Mouse (Mus musculus) thymus, postnatal 14 days (tissue): ENCODE results near the gene Scarb1.

Source experiments
- DNase-seq: peaks from one replicate; pipeline ENCODE4 v3.0.0; 2021

Scarb1 gene

DNA sequence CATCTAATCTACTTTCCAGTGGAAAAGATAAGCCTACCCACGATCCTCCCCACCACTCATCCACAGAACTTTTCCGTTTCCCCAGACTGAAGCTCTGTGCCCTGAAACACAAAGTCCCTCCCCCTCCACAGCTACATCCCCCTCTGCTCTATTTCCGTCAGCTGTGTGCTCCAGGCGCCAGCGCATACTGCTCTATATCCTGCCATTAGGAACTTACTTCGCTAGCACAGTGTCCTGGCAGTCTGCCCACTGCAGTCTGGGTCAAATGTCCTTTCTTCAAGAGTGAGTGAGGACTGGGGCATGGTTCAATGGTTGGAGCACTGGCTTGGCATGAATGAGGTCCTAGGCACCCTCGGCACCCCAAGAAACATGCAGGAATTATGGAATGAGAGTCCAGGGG is 23.0 kb upstream of the Scarb1 start:
- DNase-seq, result no peak

DNA sequence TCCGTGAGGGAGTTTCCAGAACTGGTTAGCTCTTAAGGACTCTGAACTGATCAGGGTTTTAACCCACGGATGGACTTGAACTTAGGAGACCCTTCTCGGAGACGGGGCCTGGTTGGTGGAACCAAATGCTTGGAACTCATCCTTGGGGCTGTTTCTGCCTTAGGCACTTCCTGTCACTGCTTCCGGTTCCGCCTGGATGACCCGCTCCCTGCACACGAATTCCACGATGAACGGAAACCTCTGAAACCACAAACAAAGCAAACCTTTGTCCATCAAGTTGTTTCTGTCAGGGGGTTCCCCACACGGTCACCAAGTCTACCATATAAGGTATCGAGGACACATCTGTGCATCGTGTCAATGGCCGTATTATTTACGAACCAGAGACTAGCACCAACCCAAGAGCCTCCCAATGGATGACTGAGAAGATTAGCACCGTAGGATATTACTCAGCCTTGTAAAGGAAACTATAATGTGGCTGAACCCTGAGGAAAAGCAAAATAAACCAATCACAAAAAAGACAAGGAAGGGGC is 20.2 kb upstream of the Scarb1 start:
- DNase-seq, result no peak

GRCm38 (mm10) chr5:125360566-125360965 is 19.7 kb upstream of the Scarb1 start:
- no peak for DNase-seq

GRCm38 (mm10) chr5:125358270-125358608 is 17.3 kb upstream of the Scarb1 start:
- no peak for DNase-seq

DNA sequence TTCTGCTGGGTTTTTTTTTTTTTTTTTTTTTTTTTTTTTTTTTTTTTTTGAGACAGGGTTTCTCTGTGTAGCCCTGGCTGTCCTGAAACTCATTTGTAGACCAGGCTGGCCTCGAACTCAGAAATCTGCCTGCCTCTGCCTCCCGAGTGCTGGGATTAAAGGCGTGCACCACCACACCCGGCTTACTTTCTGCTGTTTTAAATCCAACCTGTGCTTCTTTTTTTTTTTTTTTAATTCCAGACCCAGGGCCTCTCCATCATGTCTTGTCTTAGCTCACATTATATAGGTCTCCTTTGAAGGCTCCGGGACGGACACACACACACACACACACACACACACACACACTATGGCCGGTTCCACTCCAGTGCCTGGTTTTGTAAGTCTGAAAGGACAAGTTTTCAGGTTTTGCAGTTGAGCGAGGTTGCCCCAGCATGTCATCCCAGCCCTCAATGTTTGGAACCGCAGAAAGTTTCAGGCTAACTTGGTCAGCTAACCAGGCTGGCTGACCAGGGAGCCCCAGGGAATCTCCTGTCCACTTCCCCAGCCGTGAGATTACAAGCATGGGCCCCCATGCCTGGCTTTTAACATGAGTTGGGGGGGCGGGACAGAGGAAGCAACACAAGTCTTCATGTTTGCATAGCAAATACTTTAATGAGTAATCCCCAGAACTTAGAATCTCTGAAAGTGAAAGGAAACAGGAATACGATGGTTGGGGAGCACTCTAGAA is 16.8 kb upstream of the Scarb1 start:
- DNase-seq, result no peak

DNA sequence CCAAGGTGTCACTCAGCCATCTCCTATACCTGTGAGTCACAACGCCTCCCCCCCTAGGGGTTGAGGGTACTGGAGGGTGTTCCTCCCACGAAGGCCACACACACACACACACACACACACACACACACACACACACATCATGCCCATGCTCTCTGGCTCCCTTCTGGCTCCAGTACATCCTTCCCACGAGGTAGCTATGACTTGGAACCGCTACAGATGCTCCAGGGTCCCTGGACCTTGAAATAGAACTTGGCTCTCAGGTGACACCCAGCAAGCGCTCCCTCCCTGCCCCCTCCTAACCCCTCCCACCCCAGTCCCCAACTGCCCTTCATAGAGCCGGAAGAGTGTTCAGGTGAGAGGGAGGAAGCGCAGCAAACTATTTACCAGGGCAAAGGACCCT is 14.8 kb upstream of the Scarb1 start:
- no peak for DNase-seq

- no peak for DNase-seq
Measured at GRCm38 (mm10) chr5:125354885-125355492, 14.1 kb upstream of the Scarb1 start.

DNA sequence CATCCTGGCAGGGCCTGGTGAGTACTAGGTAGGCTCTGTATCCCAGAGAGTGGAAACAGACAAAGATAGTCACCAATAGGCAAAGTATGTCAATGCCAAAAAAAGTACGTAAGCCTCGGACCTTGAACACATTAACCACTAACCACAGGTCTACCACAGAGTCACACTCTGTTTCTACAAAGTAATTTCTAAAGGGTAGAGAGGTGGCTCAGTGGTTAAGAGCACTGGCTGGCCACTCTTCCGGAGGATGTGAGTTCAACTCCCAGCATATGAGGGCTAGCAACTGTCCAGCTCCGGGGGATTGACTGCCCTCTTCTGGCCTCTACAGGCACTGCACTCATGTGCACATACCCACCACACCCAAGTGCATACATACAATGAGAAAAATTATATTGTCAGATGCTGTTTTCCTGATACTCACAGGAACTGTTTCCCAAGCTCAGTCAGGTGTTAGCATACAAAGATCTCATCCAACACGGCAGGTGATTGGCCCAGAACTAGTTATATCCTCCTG is 11.9 kb upstream of the Scarb1 start:
- DNase-seq, result no peak

DNA sequence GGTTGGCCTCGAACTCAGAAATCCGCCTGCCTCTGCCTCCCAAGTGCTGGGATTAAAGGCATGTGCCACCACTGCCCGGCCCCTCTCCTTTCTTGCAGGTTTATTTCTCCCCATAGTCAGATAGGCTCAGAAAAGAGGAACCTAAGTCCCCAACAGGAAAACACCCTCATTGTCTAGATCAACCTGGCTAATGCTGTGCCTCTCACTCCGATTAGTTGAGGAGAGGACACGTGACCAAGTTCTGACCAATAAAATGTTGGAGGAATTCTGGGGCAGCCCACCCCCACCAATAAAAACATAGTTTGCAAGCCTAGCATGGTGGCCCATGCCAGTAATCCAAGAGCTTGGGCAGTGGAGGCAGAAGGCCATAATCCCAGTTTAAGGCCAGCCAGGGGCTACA is 11.0 kb upstream of the Scarb1 start:
- no peak for DNase-seq

DNA sequence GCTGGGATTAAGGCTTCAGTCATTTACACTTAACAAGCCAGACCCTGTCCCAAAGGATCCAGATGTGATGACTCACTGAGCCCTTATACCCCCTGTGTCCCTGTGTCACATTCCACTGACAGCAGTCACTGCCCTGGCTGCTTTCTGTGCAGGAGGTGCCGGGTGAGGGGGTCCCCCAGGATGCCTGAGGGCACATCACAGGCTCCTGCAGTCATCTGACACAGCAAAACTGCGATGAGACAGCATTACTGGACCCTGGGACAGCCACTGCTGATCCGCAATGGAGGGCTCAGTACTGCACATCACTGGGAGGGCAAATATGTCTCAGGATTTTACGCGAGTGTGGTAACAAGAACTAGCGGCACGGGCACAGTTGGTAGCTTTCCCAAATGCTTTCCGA is 10.2 kb upstream of the Scarb1 start:
- DNase-seq, result no peak

DNA sequence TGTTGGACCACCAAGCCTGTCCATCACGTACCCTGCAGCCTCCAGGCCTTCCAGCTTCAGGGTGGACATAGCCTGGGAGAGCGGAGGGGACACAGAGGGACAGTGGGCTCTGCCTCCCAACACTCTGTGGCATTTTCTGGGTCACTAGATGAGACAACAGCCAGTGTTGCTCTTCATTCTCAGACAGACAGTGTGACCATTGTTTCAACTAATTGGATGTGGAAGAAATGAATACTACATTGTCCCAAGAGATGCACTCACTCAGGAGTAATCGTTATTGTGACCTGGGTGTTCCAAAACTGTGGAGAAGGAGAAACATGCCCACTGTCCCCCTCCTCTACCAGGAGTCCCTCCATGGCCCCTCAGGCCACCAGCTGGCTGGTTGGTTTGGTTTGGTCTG is 8.5 kb upstream of the Scarb1 start:
- DNase-seq, result no peak

DNA sequence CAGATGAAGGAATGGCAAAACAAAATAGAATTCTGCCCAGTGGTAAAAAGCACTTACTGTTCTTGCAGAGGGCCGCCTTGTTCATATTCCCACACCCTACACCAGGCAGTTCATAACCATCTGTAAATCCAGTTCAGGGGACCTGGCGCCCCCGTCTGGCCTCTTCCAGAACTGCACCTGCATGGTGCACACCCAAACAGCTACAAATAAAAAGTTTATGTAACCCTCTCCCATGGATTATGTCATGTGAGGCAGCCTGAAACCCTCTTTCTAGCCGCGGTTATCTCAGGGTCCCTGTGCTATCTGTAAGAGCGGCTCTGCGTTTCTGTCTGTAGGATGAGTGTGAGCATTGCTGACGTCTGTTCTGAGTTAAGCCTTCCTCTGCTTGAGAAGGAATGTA is 7.6 kb upstream of the Scarb1 start:
- DNase-seq, result peak; percentile 67

DNA sequence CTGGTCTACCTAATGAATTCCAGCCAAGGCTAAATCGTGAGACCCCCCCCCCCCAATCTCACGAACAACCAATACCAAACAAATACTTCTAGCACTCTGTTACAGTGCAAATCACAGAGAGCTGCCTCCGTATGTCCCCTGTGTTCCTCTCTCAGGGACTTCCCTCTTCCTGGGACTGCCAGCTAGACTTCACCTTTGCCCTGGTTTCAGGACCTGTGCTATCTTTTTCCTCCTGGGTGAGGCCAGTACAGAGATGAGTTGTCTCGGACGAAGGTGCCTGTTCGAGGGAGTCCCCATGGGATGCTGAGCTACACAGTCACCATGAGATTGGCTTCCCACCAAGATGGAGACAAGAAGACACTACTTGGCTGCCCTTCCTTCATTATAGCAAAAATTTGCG is 7.2 kb upstream of the Scarb1 start:
- no peak for DNase-seq

- DNase-seq, result no peak
Measured at GRCm38 (mm10) chr5:125344296-125344695, 3.4 kb upstream of the Scarb1 start.

DNA sequence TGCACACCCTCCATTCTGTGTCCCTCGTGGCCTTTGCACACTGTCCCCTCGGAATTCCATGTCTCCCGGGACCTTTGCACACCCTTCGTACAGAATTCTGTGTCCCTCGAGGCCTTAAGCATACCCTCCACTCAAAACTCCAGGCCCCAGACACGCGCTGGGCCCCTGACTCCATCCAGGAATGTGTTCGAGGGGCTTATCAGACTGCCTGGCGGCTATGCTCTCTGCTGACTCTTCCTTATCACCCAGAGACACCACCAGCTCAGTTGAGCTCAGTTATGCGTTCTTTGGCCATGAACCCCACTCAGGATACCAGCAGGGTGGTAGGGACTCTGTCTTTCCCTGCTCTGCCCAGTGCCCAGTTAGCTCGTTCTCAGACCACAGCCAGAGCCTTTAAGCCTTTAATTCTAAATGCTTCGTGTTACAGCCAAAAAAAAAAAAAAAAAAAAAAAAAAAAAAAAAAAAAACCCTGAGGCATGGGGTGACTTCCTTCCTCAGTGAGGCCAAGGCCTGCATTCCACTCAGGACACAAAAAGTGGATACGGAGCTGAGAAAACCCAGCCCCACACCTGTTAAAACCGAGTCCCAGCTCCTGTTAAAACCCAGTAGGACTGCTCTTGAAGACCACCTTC is 681 bp upstream of the Scarb1 start:
- no peak for DNase-seq

DNA sequence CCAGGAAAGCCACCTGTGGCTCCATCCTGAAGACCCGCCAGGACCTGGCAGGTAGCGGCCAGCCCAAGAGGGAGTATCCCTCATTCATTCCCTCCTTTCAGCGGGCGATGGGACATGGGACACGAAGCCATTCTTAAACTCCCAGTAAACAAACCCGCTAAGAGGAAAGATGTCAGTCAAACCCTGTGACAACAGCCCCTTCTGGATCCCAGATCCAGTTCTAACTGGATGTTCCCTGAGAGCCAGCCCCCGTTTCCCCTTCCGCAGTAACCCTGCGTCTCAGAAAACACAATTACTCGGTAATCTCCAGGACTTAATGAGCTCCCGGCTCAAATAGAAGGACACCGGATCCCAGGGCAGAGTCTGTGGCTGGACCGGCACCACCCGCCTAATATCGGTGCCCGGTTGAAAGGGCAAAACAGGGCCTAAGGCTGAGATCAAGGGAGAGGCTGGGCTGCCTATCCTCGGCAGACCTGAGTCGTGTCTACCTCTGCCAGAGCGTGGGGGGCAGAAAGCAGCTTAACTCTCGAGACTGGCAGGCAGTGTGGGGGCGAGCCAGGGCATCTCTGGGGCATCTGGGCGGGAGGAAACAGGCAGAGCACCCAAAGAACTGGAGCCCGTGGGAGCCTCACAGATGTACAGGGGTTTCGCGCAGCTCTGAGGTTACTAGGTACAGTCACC is 903 bp downstream of the Scarb1 start:
- DNase-seq, result peak; percentile 46

- DNase-seq, result peak; percentile 45
Measured at GRCm38 (mm10) chr5:125339108-125339751, 1.7 kb downstream of the Scarb1 start.

- no peak for DNase-seq
Measured at GRCm38 (mm10) chr5:125337526-125337925, 3.4 kb downstream of the Scarb1 start.

GRCm38 (mm10) chr5:125337012-125337411 is 3.9 kb downstream of the Scarb1 start:
- DNase-seq, result no peak

DNA sequence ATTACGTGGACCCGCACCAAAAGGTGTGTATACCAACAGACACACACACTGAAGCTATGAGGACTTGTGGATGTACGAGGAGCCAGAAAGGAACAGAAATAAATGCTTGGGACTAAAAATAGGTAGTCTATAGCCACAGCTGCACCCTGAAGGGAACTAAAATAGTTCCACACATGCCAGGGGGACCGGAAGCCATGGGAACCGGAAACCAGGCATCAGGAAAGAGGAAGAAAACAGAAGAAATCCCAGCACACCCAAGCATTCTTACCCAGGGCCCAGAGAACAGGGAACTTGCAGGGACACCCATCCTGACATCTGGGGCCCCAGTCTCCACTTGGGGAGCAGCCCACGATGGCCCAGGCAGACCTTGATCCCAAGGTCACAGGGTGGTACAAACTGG is 7.9 kb downstream of the Scarb1 start:
- no peak for DNase-seq

DNA sequence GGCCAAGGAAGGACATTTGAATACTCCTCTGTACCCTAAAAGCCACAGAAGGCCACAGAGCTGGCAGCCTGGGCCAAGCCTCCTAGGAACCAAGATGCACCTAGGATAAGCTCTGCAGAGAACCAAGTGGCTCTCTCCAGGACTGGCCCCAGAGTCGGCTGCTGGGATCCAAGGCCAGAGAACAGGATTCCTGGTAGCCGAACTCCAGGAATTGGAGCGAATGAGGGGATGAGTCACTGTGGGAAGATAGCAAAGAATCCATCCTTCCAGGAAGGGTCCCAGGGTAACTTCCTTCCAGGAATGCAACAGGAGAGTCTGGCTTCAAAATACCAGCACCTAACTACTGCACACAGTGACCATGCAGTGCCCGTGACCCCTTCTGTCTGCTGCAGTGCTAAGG is 8.6 kb downstream of the Scarb1 start:
- no peak for DNase-seq

GRCm38 (mm10) chr5:125331811-125332210 is 9.1 kb downstream of the Scarb1 start:
- no peak for DNase-seq

DNA sequence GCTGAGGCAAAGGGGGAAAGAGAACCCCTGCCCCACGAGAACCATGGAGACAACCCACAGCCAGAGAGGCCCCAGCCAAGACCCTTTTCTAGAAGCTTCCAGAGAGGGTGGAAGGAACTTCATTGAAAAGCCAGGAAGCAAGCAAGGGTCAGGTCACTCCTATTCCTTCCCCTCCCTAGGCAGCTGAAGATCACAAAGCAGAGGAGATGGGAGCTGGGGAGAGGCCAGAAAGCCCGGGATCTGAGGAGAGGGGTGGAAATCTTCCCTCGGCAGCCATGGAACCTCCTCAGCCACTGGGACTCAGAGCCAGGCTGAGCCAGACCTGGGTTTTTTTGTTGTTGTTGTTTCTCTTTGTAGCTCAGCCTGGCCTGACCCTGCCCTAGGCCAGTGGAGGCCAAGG is 9.8 kb downstream of the Scarb1 start:
- DNase-seq, result no peak
